Mouse (Mus musculus) heart, embryonic 14.5 days (tissue): ENCODE data around the gene Cuedc1. TPM values are rescaled to one million over a fixed set of nuclear protein-coding genes. Genes with fewer than 3 reads are reported as not detected.

Source experiments
- ATAC-seq: fragments of 200-750 bp; cut with Nextera tagmentation; 2 replicates; pipeline ENCODE4 v1.8.0; 2017; ENCODE audit warnings: low read depth, moderate TSS enrichment; ENCODE audit not compliant: insufficient number of reproducible peaks, insufficient read depth, low FRiP score
- H3K27ac ChIP-seq, 2 experiments: fragments of 200-500 bp in 1 of 2; fragments of 300-500 bp in 1 of 2; sonication (generic) in 1 of 2; replicated peaks in 1 of 2; 2 replicates each; pipeline ENCODE4 v1.5.1; 2012 to 2014; ENCODE audit warnings: low read depth in 2 of 2, low read length in 2 of 2, control low read depth in 1 of 2, mild to moderate bottlenecking in 1 of 2, mixed read lengths in 1 of 2; ENCODE audit not compliant: control insufficient read depth in 1 of 2, insufficient read depth in 1 of 2
- H3K27me3 ChIP-seq: fragments of 300-500 bp; sonication (generic); 2 replicates; pipeline ENCODE4 v1.6.1; 2014; ENCODE audit warnings: mild to moderate bottlenecking, low read length, control low read depth; ENCODE audit not compliant: control insufficient read depth, insufficient read depth
- H3K36me3 ChIP-seq: fragments of 300-500 bp; sonication (generic); 2 replicates; pipeline ENCODE4 v1.6.1; 2014; ENCODE audit warnings: mild to moderate bottlenecking, control low read depth, low read length, mixed read lengths; ENCODE audit not compliant: control insufficient read depth, insufficient read depth
- H3K4me1 ChIP-seq, 2 experiments: fragments of 200-500 bp in 1 of 2; fragments of 300-500 bp in 1 of 2; sonication (generic) in 1 of 2; 2 replicates each; pipeline ENCODE4 v1.6.1; 2012 to 2014; ENCODE audit warnings: low read length in 2 of 2, control low read depth in 1 of 2, mixed read lengths in 1 of 2; ENCODE audit not compliant: control insufficient read depth in 2 of 2, insufficient read depth in 2 of 2
- H3K4me2 ChIP-seq: fragments of 300-500 bp; sonication (generic); 2 replicates; pipeline ENCODE4 v1.6.1; 2014; ENCODE audit warnings: mild to moderate bottlenecking, low read length
- H3K4me3 ChIP-seq, 2 experiments: fragments of 200-500 bp in 1 of 2; fragments of 300-500 bp in 1 of 2; sonication (generic) in 1 of 2; 2 replicates each; pipeline ENCODE4 v1.5.1; 2012 to 2014; ENCODE audit warnings: low read length in 2 of 2, mild to moderate bottlenecking in 2 of 2, control low read depth in 1 of 2, low read depth in 1 of 2, moderate library complexity in 1 of 2; ENCODE audit not compliant: control insufficient read depth in 1 of 2, insufficient read depth in 1 of 2
- H3K9ac ChIP-seq: fragments of 300-500 bp; sonication (generic); 2 replicates; pipeline ENCODE4 v1.6.1; 2014; ENCODE audit warnings: mild to moderate bottlenecking, low read length
- H3K9me3 ChIP-seq: fragments of 300-500 bp; sonication (generic); 2 replicates; pipeline ENCODE4 v1.6.1; 2016; ENCODE audit warnings: low read length, control low read depth; ENCODE audit not compliant: control insufficient read depth
- WGBS: fragments of 180-500 bp; shearing (Covaris S2); extraction: QIAGEN DNeasy Blood & Tissue Kit; methylation state at CpG from one replicate; pipeline ENCODE4 v1.1.7; 2014; 5-methylcytosine and 5-hydroxymethylcytosine counted together
- polyA plus RNA-seq: library from polyadenylated mRNA; unstranded; fragments of >200 nt; fragmentation: Nextera tagmentation; extraction: Ambion mirVana; gene quantifications from 2 replicates; pipeline ENCODE4 v1.2.1, GENCODE M21; 2014

The Cuedc1 gene
- polyA plus RNA-seq, 1 experiment from 2014 or later: 17.0 TPM

DNA sequence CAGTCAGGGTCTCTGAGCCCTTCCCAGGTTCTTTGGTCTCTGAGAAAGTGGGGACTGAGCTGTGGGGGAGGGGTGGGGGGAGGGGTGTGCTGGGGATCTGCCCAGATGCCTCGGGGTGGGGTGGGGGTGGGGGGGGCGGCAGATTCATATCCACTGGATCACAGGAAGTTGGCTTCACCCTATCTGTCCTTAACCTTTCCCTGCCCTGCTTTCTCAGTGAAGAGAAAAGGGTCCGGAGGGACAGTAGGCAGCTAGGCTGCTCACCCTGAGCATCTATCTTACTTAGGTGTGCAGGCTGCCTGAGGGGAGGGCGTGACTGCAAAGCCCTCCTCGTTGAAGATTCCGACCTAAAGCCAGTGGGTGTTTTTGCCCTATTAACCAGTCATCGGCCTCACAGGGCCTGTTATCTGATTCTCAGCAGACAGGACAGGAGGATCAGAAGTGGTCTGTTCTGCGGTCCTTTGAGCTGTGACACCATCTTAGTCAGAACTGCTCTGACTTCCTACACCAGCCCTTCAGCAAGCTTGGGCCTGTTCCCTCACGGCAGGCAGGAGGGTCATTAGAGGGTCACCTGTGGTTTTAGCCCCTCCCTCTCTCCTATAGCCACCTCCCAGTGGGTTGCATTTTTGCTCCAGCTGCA, 75.6 kb downstream of the Cuedc1 start:
- no peaks in the 10 kb centered on the region for H3K9me3 ChIP-seq
- no peak overlapping the region for H3K4me3 ChIP-seq
- no peak for ATAC-seq
- 16% methylated on average over 9 of the region's 9 CpGs for WGBS
- peaks cover 9% of the 10 kb centered on the region for H3K36me3 ChIP-seq
- peak overlapping the region; percentile 28; the same call in 1 of the 2 replicates for H3K9ac ChIP-seq
- peak overlapping the region; percentile 31 to 75 for H3K27ac ChIP-seq
- H3K27me3 ChIP-seq: peaks cover 6% of the 10 kb centered on the region; the same call in 1 of the 2 replicates
- peaks cover 30 to 32% of the 10 kb centered on the region in 2 experiments for H3K4me1 ChIP-seq
- peak overlapping the region; percentile 26 for H3K4me2 ChIP-seq

DNA sequence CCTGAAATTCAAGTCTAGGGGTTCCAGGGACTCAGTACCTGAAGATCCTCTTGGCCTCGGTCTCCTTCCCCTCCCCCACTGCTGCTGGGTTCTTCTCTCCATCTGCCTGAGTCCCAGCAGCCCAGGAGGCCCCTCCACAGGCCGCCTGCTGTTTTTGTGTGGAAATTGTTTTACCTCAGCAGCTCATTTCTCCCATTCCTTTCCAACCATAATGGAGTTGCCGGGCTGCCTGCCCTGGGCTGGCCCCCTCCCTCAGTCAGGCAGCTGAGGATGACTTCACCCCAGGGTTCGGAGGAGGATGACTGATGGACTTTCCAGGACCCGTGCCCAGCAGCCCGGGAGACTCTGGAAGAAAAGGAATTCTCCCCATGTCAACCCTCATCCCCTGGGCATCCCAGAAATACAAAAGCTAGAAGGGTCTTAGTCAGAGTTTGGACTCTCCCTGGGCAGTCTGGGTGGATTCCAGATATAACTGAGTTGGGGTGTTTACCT, 82.7 kb downstream of the Cuedc1 start:
- no peaks in the 10 kb centered on the region for H3K9me3 ChIP-seq
- H3K36me3 ChIP-seq: peaks cover 30% of the 10 kb centered on the region
- H3K9ac ChIP-seq: peak overlapping the region; percentile 64
- H3K4me2 ChIP-seq: peak overlapping the region; percentile 19
- no peaks in the 10 kb centered on the region for H3K27me3 ChIP-seq
- no peak overlapping the region for H3K4me3 ChIP-seq
- ATAC-seq: no peak
- peak overlapping the region; percentile 96 for H3K27ac ChIP-seq
- WGBS: 16% methylated on average over 6 of the region's 6 CpGs
- H3K4me1 ChIP-seq: peaks cover 24 to 30% of the 10 kb centered on the region in 2 experiments

DNA sequence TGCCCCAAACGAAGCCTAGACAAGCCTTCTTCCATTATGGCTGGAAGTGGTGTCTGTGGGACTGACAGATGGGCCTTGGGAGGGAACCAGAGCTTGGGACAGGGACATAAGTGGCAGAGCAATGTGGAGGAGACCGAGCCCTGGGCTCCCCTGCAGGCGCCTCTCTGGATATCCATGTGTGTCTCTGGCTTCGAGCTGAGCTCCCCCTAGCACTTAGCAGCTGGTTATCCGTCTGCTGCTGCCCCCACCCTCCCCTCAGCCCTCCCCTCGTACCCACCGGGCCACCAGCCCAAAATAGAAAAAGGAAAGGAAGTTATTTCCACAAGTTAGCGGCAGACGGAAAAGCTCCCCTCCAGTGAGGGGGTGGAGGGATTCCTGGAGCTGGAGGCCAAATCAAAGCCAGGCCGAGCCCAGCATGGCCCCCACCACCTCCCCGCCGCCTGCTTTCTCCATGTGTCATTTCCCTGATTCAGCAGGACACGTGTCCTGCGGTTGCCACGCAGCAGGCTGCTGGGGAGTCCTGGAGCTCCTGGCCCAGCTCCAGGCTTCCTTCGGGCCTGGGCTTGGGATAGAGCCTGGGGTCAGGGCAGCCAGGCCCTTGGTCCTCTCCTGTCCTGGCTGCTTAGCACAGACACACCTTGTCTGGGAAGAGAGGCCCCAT, 83.2 kb downstream of the Cuedc1 start:
- peak overlapping the region; percentile 64 for H3K9ac ChIP-seq

DNA sequence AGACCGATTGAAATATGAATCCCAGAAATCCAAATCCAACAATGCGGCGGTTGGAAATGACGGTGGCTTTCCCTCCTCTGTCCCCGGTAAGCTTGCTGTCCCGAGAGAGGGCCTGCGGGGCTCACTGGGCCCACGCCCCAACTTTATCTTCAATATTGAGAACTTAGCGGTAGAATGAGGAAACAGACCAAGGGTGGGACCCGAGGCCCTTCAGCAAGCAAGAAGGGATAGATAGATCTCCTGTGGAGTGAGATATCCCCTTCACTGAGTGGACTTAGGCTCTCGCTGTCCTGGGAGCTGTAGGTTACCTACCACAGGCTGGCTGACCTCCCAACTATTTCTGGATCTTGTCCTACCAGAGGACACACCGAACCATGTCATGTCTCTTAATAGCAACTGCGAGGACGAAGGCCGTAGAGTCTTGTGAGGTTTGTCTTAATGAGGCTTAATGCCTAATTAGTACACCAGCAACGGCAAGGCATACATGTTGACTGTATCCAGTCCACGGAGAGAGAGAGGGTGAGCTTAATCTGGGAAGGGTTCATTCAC, 86.8 kb downstream of the Cuedc1 start:
- H3K4me1 ChIP-seq: peaks cover 30 to 35% of the 10 kb centered on the region in 2 experiments
- no peak overlapping the region for H3K4me2 ChIP-seq
- no peak for ATAC-seq
- H3K4me3 ChIP-seq: no peak overlapping the region
- no peaks in the 10 kb centered on the region for H3K27me3 ChIP-seq
- peaks cover 22% of the 10 kb centered on the region for H3K36me3 ChIP-seq
- 76% methylated on average over 17 of the region's 17 CpGs for WGBS
- H3K27ac ChIP-seq: no peak overlapping the region
- H3K9me3 ChIP-seq: no peaks in the 10 kb centered on the region
- no peak overlapping the region for H3K9ac ChIP-seq

More for the DNA sequence above, 83.2 kb downstream of the Cuedc1 start:
- peak overlapping the region; percentile 96 for H3K27ac ChIP-seq
- H3K9me3 ChIP-seq: no peaks in the 10 kb centered on the region
- H3K27me3 ChIP-seq: no peaks in the 10 kb centered on the region
- H3K4me3 ChIP-seq: no peak overlapping the region
- WGBS: under 1% methylated on average over 16 of the region's 16 CpGs
- peak; percentile 88 for ATAC-seq
- H3K36me3 ChIP-seq: peaks cover 30% of the 10 kb centered on the region
- H3K4me2 ChIP-seq: peak overlapping the region; percentile 19
- peaks cover 24 to 30% of the 10 kb centered on the region in 2 experiments for H3K4me1 ChIP-seq

DNA sequence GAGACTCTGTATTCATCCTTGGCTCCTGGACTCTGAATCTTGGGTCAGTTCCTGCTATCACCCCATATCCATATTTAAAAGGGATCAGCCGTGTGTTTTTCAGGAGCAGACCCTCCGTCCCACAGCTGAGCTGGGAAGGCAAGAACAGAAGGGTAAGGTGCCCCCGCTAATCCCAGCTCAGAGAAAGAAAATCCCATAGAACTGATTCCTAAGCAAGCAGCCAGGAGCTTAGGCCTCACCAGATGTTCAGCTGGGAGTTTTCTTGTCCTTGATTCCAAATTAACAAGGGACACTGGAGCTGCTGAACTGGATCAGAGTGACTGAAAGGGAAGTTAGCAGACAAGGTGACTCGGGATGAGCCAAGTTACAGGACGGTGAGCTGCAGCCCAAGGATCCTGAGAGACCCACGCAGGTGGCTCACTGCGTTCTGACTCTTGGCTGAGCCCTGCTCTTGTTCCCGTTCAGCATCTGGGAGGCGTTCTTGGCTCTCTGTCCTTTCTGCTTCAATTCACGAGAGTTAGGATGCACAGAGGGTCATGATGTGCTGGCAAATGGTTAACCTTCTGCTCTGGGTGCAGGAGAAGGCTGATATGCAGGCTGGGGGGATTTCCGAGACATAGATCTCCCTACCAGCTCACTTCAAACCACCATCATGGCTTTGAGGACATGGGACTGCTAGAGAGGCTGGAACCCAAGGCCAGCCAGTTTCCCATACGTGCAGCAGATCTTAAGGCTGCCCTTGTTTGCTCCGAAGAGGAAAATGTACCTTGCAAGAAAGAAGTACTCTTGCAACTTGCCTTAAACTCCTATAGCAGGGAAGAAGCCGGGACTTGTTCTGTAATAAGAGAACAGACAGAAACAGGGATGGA, 88.5 kb downstream of the Cuedc1 start:
- Histone ChIP-seq H3K9me3 (no peaks in the 10 kb centered on the region), H3K9ac (no peak overlapping the region), H3K27me3 (peaks cover 3% of the 10 kb centered on the region; the same call in 1 of the 2 replicates), H3K36me3 (peaks cover 22% of the 10 kb centered on the region), H3K27ac (no peak overlapping the region), H3K4me3 (no peak overlapping the region), H3K4me2 (no peak overlapping the region), H3K4me1 (peaks cover 17 to 20% of the 10 kb centered on the region in 2 experiments)
- no peak for ATAC-seq
- 89% methylated on average over 14 of the region's 14 CpGs for WGBS

DNA sequence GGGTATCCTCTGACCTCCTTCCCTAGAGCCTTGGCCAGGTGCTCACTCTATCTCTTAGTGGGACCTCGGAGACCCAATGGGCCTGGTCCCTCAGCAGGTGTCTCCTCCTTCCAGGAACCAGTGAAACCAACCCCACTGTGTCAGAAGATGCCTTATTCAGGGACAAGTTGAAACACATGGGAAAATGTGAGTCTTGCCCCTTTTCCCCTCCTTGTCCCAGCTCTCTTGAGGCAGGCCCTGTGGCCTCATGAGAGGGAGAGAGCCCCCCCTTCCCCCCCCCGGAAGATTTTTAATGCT, 89.0 kb downstream of the Cuedc1 start:
- peaks cover 8% of the 10 kb centered on the region for H3K27me3 ChIP-seq
- peak overlapping the region; percentile 61; the same call in 1 of the 2 replicates for H3K4me2 ChIP-seq
- H3K9me3 ChIP-seq: no peaks in the 10 kb centered on the region
- H3K27ac ChIP-seq: peak overlapping the region in 1 of 2 experiments; percentile 71; a peak in 2 of 4 replicates
- WGBS: 51% methylated on average over 2 of the region's 2 CpGs
- peak overlapping the region; percentile 63; the same call in 1 of the 2 replicates for H3K9ac ChIP-seq
- H3K4me3 ChIP-seq: no peak overlapping the region
- H3K4me1 ChIP-seq: peaks cover 12 to 14% of the 10 kb centered on the region in 2 experiments
- peaks cover 22% of the 10 kb centered on the region for H3K36me3 ChIP-seq
- ATAC-seq: no peak
